Mouse (Mus musculus) stomach, embryonic 16.5 days (tissue): ENCODE measurements around the gene Zyx. TPM values are rescaled to one million over a fixed set of nuclear protein-coding genes. Genes with fewer than 3 reads are reported as not detected.

Experiments
- ATAC-seq: fragments of 200-750 bp; cut with Nextera tagmentation; 2 replicates; pipeline ENCODE4 v1.8.0; 2017; ENCODE audit warnings: moderate number of reproducible peaks, moderate TSS enrichment; ENCODE audit not compliant: insufficient read depth, low FRiP score
- H3K27ac ChIP-seq: fragments of 300-500 bp; sonication (generic); 2 replicates; pipeline ENCODE4 v1.5.1; 2014; ENCODE audit warnings: low read length
- H3K27me3 ChIP-seq: fragments of 300-500 bp; sonication (generic); 2 replicates; pipeline ENCODE4 v1.6.1; 2014; ENCODE audit warnings: low read length, control low read depth, mixed read lengths; ENCODE audit not compliant: control insufficient read depth, insufficient read depth
- H3K36me3 ChIP-seq: fragments of 300-500 bp; sonication (generic); 2 replicates; pipeline ENCODE4 v1.6.1; 2014; ENCODE audit warnings: low read length; ENCODE audit not compliant: control insufficient read depth, insufficient read depth
- H3K4me1 ChIP-seq: fragments of 300-500 bp; sonication (generic); 2 replicates; pipeline ENCODE4 v1.6.1; 2014; ENCODE audit warnings: low read length, control low read depth, mixed read lengths; ENCODE audit not compliant: control insufficient read depth, insufficient read depth
- H3K4me2 ChIP-seq: fragments of 300-500 bp; sonication (generic); 2 replicates; pipeline ENCODE4 v1.6.1; 2014; ENCODE audit warnings: low read depth, low read length, mixed read lengths
- H3K4me3 ChIP-seq: fragments of 300-500 bp; sonication (generic); replicated peaks from 2 replicates; pipeline ENCODE4 v1.5.1; 2014; ENCODE audit warnings: mild to moderate bottlenecking, low read length
- H3K9ac ChIP-seq: fragments of 300-500 bp; sonication (generic); 2 replicates; pipeline ENCODE4 v1.6.1; 2014; ENCODE audit warnings: low read length
- H3K9me3 ChIP-seq: fragments of 300-500 bp; sonication (generic); replicated peaks from 2 replicates; pipeline ENCODE4 v1.6.1; 2016; ENCODE audit warnings: low read length, control low read depth; ENCODE audit not compliant: control insufficient read depth
- WGBS: fragments of 180-500 bp; shearing (Covaris S2); extraction: QIAGEN DNeasy Blood & Tissue Kit; methylation state at CpG from one replicate; pipeline ENCODE4 v1.1.7; 2014; 5-methylcytosine and 5-hydroxymethylcytosine counted together
- polyA plus RNA-seq: library from polyadenylated mRNA; unstranded; fragments of >200 nt; fragmentation: Nextera tagmentation; extraction: Ambion mirVana; gene quantifications from 2 replicates; pipeline ENCODE4 v1.2.1, GENCODE M21; 2015

The Zyx gene
- polyA plus RNA-seq, 1 experiment from 2014 or later = 99.0 TPM

- Histone ChIP-seq H3K4me2 (peak overlapping the region; percentile 37), H3K9ac (peak overlapping the region; percentile 33; the same call in 1 of the 2 replicates), H3K36me3 (peaks cover 34% of the 10 kb centered on the region), H3K27me3 (no peaks in the 10 kb centered on the region), H3K9me3 (no peaks in the 10 kb centered on the region), H3K4me3 (peak overlapping the region; percentile 15), H3K4me1 (peaks cover 64% of the 10 kb centered on the region), H3K27ac (peak overlapping the region; percentile 49; the same call in 1 of the 2 replicates)
- ATAC-seq = no peak
- 45% methylated on average over 11 of the region's 11 CpGs for WGBS
Measured at GRCm38 (mm10) chr6:42354076-42355019, 4.9 kb downstream of the Zyx start.

- 89% methylated on average over 6 of the region's 6 CpGs for WGBS
- Histone ChIP-seq H3K36me3 (peaks cover 40% of the 10 kb centered on the region), H3K9me3 (no peaks in the 10 kb centered on the region), H3K9ac (no peak overlapping the region), H3K27ac (no peak overlapping the region), H3K4me3 (no peak overlapping the region), H3K27me3 (no peaks in the 10 kb centered on the region), H3K4me2 (no peak overlapping the region), H3K4me1 (peaks cover 64% of the 10 kb centered on the region)
- no peak for ATAC-seq
Measured at GRCm38 (mm10) chr6:42355366-42355765, 5.9 kb downstream of the Zyx start.

- H3K36me3 ChIP-seq = peaks cover 45% of the 10 kb centered on the region
- no peak overlapping the region for H3K4me2 ChIP-seq
- no peak overlapping the region for H3K27ac ChIP-seq
- ATAC-seq = no peak
- peaks cover 62% of the 10 kb centered on the region for H3K4me1 ChIP-seq
- H3K9ac ChIP-seq = no peak overlapping the region
- H3K4me3 ChIP-seq = no peak overlapping the region
- no peaks in the 10 kb centered on the region for H3K27me3 ChIP-seq
- WGBS = 91% methylated on average over 13 of the region's 13 CpGs
- no peaks in the 10 kb centered on the region for H3K9me3 ChIP-seq
Measured at GRCm38 (mm10) chr6:42355794-42356600, 6.6 kb downstream of the Zyx start.

DNA sequence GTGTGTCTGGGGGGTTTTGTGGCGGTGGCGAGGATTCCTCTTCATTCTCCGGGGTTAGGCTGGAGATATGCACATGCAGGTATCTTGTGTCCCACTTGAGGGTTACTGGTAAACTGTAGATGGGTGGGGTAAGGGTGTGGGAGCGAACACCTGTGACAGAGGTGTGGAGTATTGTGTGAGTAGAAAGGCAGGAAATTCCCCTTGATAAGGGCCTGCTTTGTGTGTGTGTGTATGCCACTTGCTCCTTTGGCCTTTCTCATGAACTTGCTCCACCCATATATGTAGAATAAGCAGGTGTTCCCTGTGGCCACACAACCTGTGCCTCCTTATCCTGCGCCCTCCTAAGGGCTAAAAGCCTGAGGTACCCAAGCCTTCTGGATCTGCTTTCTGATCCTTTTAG is 7.5 kb downstream of the Zyx start:
- ATAC-seq = peak; percentile 75
- H3K9ac ChIP-seq = no peak overlapping the region
- no peaks in the 10 kb centered on the region for H3K27me3 ChIP-seq
- H3K4me3 ChIP-seq = no peak overlapping the region
- H3K4me2 ChIP-seq = no peak overlapping the region
- H3K36me3 ChIP-seq = peaks cover 48% of the 10 kb centered on the region
- 72% methylated on average over 5 of the region's 5 CpGs for WGBS
- H3K27ac ChIP-seq = peak overlapping the region; percentile 28
- no peaks in the 10 kb centered on the region for H3K9me3 ChIP-seq
- H3K4me1 ChIP-seq = peaks cover 53% of the 10 kb centered on the region

GRCm38 (mm10) chr6:42357901-42358300 is 8.5 kb downstream of the Zyx start:
- Histone ChIP-seq H3K4me1 (peaks cover 43% of the 10 kb centered on the region), H3K9me3 (no peaks in the 10 kb centered on the region), H3K9ac (no peak overlapping the region), H3K36me3 (peaks cover 40% of the 10 kb centered on the region), H3K27ac (no peak overlapping the region), H3K4me3 (no peak overlapping the region), H3K4me2 (no peak overlapping the region), H3K27me3 (no peaks in the 10 kb centered on the region)
- no peak for ATAC-seq
- WGBS = 55% methylated on average over 6 of the region's 6 CpGs

- no peak overlapping the region for H3K4me2 ChIP-seq
- peaks cover 33% of the 10 kb centered on the region for H3K4me1 ChIP-seq
- no peak overlapping the region for H3K9ac ChIP-seq
- peak overlapping the region; percentile 47 for H3K27ac ChIP-seq
- no peaks in the 10 kb centered on the region for H3K9me3 ChIP-seq
- no peak for ATAC-seq
- peaks cover 39% of the 10 kb centered on the region for H3K36me3 ChIP-seq
- 89% methylated on average over 12 of the region's 12 CpGs for WGBS
- no peak overlapping the region for H3K4me3 ChIP-seq
- H3K27me3 ChIP-seq = no peaks in the 10 kb centered on the region
Measured at GRCm38 (mm10) chr6:42358901-42359300, 9.5 kb downstream of the Zyx start.

GRCm38 (mm10) chr6:42359364-42360147 is 10.1 kb downstream of the Zyx start:
- 0 out of 2 replicates have a peak overlapping the region, but pooled peaks have one; percentile 7 for H3K9ac ChIP-seq
- H3K27me3 ChIP-seq = no peaks in the 10 kb centered on the region
- no peak overlapping the region for H3K4me2 ChIP-seq
- H3K36me3 ChIP-seq = peaks cover 39% of the 10 kb centered on the region
- 57% methylated on average over 9 of the region's 9 CpGs for WGBS
- H3K9me3 ChIP-seq = no peaks in the 10 kb centered on the region
- peaks cover 27% of the 10 kb centered on the region for H3K4me1 ChIP-seq
- H3K27ac ChIP-seq = peak overlapping the region; percentile 47
- ATAC-seq = no peak
- no peak overlapping the region for H3K4me3 ChIP-seq

- no peaks in the 10 kb centered on the region for H3K27me3 ChIP-seq
- no peak overlapping the region for H3K27ac ChIP-seq
- no peak overlapping the region for H3K4me3 ChIP-seq
- H3K36me3 ChIP-seq = peaks cover 39% of the 10 kb centered on the region
- H3K4me1 ChIP-seq = peaks cover 21% of the 10 kb centered on the region
- no peak for ATAC-seq
- 83% methylated on average over 6 of the region's 6 CpGs for WGBS
- H3K4me2 ChIP-seq = no peak overlapping the region
- no peak overlapping the region for H3K9ac ChIP-seq
- H3K9me3 ChIP-seq = no peaks in the 10 kb centered on the region
Measured at GRCm38 (mm10) chr6:42360231-42360840, 10.9 kb downstream of the Zyx start.
